ENCODE assay signal across 8 mouse cellular contexts in genomic region chr17:26508961-26509771, GRCm38 (mm10). TPM values are rescaled to one million over a fixed set of nuclear protein-coding genes. Genes with fewer than 3 reads are reported as not detected.
A peak's percentile ranks its signal among the peaks of the same experiment; 100 is the strongest.
DNase-seq lines count a peak whose midpoint lies in the region; ATAC-seq and TF ChIP-seq lines count a peak whose summit lies in the region.

No protein-coding gene starts in this region.

- peak overlapping the region; percentile 90 for H3K4me3 ChIP-seq in G1E (ENCODE audit: low read depth, low read length)

- H3K36me3 ChIP-seq in G1E (replicated peaks) = peaks cover 16% of the 10 kb centered on the region

- peaks cover 81% of the 10 kb centered on the region for H3K4me1 ChIP-seq in G1E (ENCODE audit: insufficient read depth, low read depth, low read length)

- no peak for ATAC-seq in G1E (ENCODE audit: extremely low read depth, insufficient number of reproducible peaks, low FRiP score, poor library complexity, severe bottlenecking)
- ATAC-seq in erythroid progenitor cell, adult 5-6 weeks (replicated peaks; ENCODE audit: low FRiP score, poor library complexity, severe bottlenecking) = peak; percentile 49

- TF ChIP-seq POLR2A in brain, embryonic 14.5 days (IDR thresholded peaks at IDR 0.05; ENCODE audit: borderline replicate concordance, extremely low read depth, insufficient read depth, insufficient read length, poor library complexity, severe bottlenecking) = no peak

- DNase-seq in G1E (ENCODE audit: low spot score) = peak; percentile 77
- DNase-seq in brain, embryonic 14.5 days (ENCODE audit: low read depth) = peak; percentile 88
- peak; percentile 84 to 85 for DNase-seq in heart, postnatal 36 days
- DNase-seq in layer of hippocampus, postnatal 10 days (ENCODE audit: low spot score in 2 of 2) = peak; percentile 69 to 74
- DNase-seq in lung, postnatal 14 days = peak; percentile 82
- DNase-seq in right cerebral cortex, postnatal 10 days (ENCODE audit: low spot score in 2 of 2) = peak; percentile 60 to 75
- DNase-seq in frontal cortex, postnatal 14 days (ENCODE audit: low spot score in 2 of 2) = no peak

- peak; percentile 72 for TF ChIP-seq CTCF in G1E (IDR thresholded peaks at IDR 0.05; ENCODE audit: low read depth, low read length)
- TF ChIP-seq CTCF in brain, embryonic 14.5 days (IDR thresholded peaks at IDR 0.05; ENCODE audit: borderline replicate concordance, extremely low read depth, insufficient read depth, insufficient read length) = peak; percentile 77

- intact Hi-C loops in heart, postnatal 36 days (cut with DNase I) = loop anchor here (1.0 to 5.0 kb wide), 5 partner anchors 38 to 130 kb away; no protein-coding TSS in a partner anchor

- H3K9me3 ChIP-seq in G1E (replicated peaks) = no peaks in the 10 kb centered on the region

- H3K27me3 ChIP-seq in G1E (ENCODE audit: insufficient read depth, low read length) = no peaks in the 10 kb centered on the region

RNA-seq across cellular contexts. Expression of gene Ergic1, which starts 52.1 kb away (rescaled TPM):
- total RNA-seq in G1E (2014; fragmentation: Nextera tagmentation) = 92.7 and 103 TPM in 2 replicates
- total RNA-seq in G1E (2017) = 22.1 and 23.2 TPM in 2 replicates
- polyA plus RNA-seq in G1E (2012) = 31.7 and 37.1 TPM in 2 replicates
- polyA plus RNA-seq in brain, embryonic 14.5 days (2012; rRNA removed) = 193 and 218 TPM in 2 replicates
- total RNA-seq in erythroid progenitor cell, adult 5-6 weeks (2015; ENCODE audit: low replicate concordance) = 6.7 and 12.6 TPM in 2 replicates
- 3.7 and 3.9 TPM in 2 replicates for total RNA-seq in erythroid progenitor cell, adult 5-6 weeks (2017; ENCODE audit: low replicate concordance)
- 10 to 100 TPM; 47.5 to 56.2 TPM for total RNA-seq in heart, postnatal 36 days (2021)
- 100 to 1,000 TPM; 128 to 155 TPM for total RNA-seq in layer of hippocampus, postnatal 10 days (2021)

RNA-seq across cellular contexts. Expression of gene Dusp1, which starts 52.8 kb away (rescaled TPM):
- total RNA-seq in G1E (2014; fragmentation: Nextera tagmentation) = 41.8 and 43.0 TPM in 2 replicates
- 4.9 and 5.0 TPM in 2 replicates for total RNA-seq in G1E (2017)
- polyA plus RNA-seq in G1E (2012) = 5.5 and 6.3 TPM in 2 replicates
- polyA plus RNA-seq in brain, embryonic 14.5 days (2012; rRNA removed) = 56.2 and 71.8 TPM in 2 replicates
- 156 and 175 TPM in 2 replicates for total RNA-seq in erythroid progenitor cell, adult 5-6 weeks (2015; ENCODE audit: low replicate concordance)
- 20.0 and 35.4 TPM in 2 replicates for total RNA-seq in erythroid progenitor cell, adult 5-6 weeks (2017; ENCODE audit: low replicate concordance)
- total RNA-seq in heart, postnatal 36 days (2021) = 100 to 1,000 TPM in 1 of 2 experiments, 10 to 100 TPM in 1; 49.6 to 105 TPM
- 10 to 100 TPM; 15.3 to 16.1 TPM for total RNA-seq in layer of hippocampus, postnatal 10 days (2021)

Comparison
In these comparisons a context has a peak if more than half of its experiments do, and no peak if none do; other contexts are left out.
1. DNase-seq: peak in G1E (single experiment), brain, embryonic 14.5 days (single experiment), heart, postnatal 36 days (2 of 2), layer of hippocampus, postnatal 10 days (2 of 2), lung, postnatal 14 days (single experiment) and right cerebral cortex, postnatal 10 days (2 of 2); none in frontal cortex, postnatal 14 days (0 of 2).